Mouse (Mus musculus): Measurements from ENCODE around the gene Wnk2. TPM values are rescaled to one million over a fixed set of nuclear protein-coding genes. Genes with fewer than 3 reads are reported as not detected.

Wnk2 gene
- 10 to 100 TPM; 60.5 to 89.6 (median 75.4) TPM for total RNA-seq (2022)

GRCm38 (mm10) chr13:49147858-49148226 lies at the start of gene Wnk2:
TSS of gene Wnk2 (minus strand) at chr13:49148014.
- no peak for DNase-seq (ENCODE audit: low spot score)

- peak; percentile 49 for DNase-seq (ENCODE audit: low spot score)
These were observed 49.0 kb upstream of the Wnk2 start for GRCm38 (mm10) chr13:49196766-49197165.

- DNase-seq (ENCODE audit: low spot score) = no peak
These were observed 48.4 kb upstream of the Wnk2 start for GRCm38 (mm10) chr13:49196211-49196610.

GRCm38 (mm10) chr13:49195651-49196050 lies 47.8 kb upstream of the Wnk2 start:
- DNase-seq (ENCODE audit: low spot score) = no peak

GRCm38 (mm10) chr13:49194811-49195210 lies 47.0 kb upstream of the Wnk2 start:
- DNase-seq (ENCODE audit: low spot score) = no peak

GRCm38 (mm10) chr13:49193650-49194049 lies 45.8 kb upstream of the Wnk2 start:
- no peak for DNase-seq (ENCODE audit: low spot score)

GRCm38 (mm10) chr13:49192156-49192855 lies 44.5 kb upstream of the Wnk2 start:
- DNase-seq (ENCODE audit: low spot score) = no peak

GRCm38 (mm10) chr13:49191673-49192035 lies 43.8 kb upstream of the Wnk2 start:
- no peak for DNase-seq (ENCODE audit: low spot score)

- no peak for DNase-seq (ENCODE audit: low spot score)
These were observed 43.3 kb upstream of the Wnk2 start for GRCm38 (mm10) chr13:49190876-49191672.

GRCm38 (mm10) chr13:49189970-49190870 lies 42.4 kb upstream of the Wnk2 start:
- peak; percentile 76 for DNase-seq (ENCODE audit: low spot score)

GRCm38 (mm10) chr13:49188966-49189360 lies 41.1 kb upstream of the Wnk2 start:
- no peak for DNase-seq (ENCODE audit: low spot score)

GRCm38 (mm10) chr13:49188219-49188965 lies 40.6 kb upstream of the Wnk2 start:
- no peak for DNase-seq (ENCODE audit: low spot score)

GRCm38 (mm10) chr13:49187288-49188218 lies 39.7 kb upstream of the Wnk2 start, which contains the start of gene Ninj1:
TSS of gene Ninj1 (plus strand) at chr13:49187485.
- peak; percentile 79 for DNase-seq (ENCODE audit: low spot score)

- DNase-seq (ENCODE audit: low spot score) = peak; percentile 81
These were observed 39.0 kb upstream of the Wnk2 start for GRCm38 (mm10) chr13:49186798-49187287.

GRCm38 (mm10) chr13:49183646-49184045 lies 35.8 kb upstream of the Wnk2 start:
- no peak for DNase-seq (ENCODE audit: low spot score)

- no peak for DNase-seq (ENCODE audit: low spot score)
These were observed 35.3 kb upstream of the Wnk2 start for GRCm38 (mm10) chr13:49183161-49183560.

- DNase-seq (ENCODE audit: low spot score) = no peak
These were observed 33.7 kb upstream of the Wnk2 start for GRCm38 (mm10) chr13:49181411-49181984.

GRCm38 (mm10) chr13:49180691-49181090 lies 32.9 kb upstream of the Wnk2 start:
- DNase-seq (ENCODE audit: low spot score) = no peak

GRCm38 (mm10) chr13:49180274-49180673 lies 32.5 kb upstream of the Wnk2 start:
- DNase-seq (ENCODE audit: low spot score) = no peak
